Mouse (Mus musculus) erythroblast, embryonic 14.5 days (primary cell): ENCODE measurements around the gene Dock1.

Source experiments
- GATA1 ChIP-seq: IDR thresholded peaks from 2 replicates; pipeline ENCODE4 v1.6.1; 2012; ENCODE audit warnings: low read length, inconsistent platforms, mixed read lengths
- TAL1 ChIP-seq: IDR thresholded peaks from 3 replicates; pipeline ENCODE4 v1.6.1; 2012; ENCODE audit warnings: low read length, inconsistent platforms, mixed read lengths

DNA sequence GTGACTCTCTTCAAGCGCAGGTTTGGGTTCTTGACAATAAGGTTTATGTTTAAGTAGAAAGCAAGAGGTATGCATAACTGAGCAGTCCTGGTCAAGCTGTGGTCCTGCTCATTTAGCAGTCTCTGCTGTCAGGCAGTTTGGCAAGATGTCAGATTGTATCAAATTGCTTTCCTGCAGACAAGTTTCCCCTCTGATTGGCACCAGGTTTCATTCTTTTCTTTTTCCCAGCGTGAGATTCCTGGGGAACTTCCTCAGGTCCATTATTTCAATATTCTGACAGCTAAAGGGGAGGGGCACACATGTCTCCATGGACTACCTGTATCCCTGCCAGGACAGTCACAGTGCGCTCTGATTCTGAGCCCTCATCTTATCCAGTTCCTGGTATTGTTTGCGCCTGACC, 153.4 kb downstream of the Dock1 start:
- TF ChIP-seq TAL1: no peak
- TF ChIP-seq GATA1: no peak
